Mouse (Mus musculus): Measurements from ENCODE around the gene Ppip5k1.
A peak's percentile ranks its signal among the peaks of the same experiment; 100 is the strongest.
"Not testable (repeated sequence)": the region's sequence is repeated elsewhere in the genome, so short reads cannot be mapped to it uniquely, and the experiment has no call there.

Ppip5k1 gene

GRCm38 (mm10) chr2:121354820-121355592, at the start of gene Ppip5k1:
Gene Ppip5k1, minus strand, starts transcription at chr2:121355396.
- DNase-seq (ENCODE audit: extremely low spot score, low read depth, low spot score), result peak; percentile 79

- no peak for DNase-seq (ENCODE audit: extremely low spot score, low read depth, low spot score)
These were observed 48.1 kb upstream of the Ppip5k1 start for GRCm38 (mm10) chr2:121403296-121403695.

DNA sequence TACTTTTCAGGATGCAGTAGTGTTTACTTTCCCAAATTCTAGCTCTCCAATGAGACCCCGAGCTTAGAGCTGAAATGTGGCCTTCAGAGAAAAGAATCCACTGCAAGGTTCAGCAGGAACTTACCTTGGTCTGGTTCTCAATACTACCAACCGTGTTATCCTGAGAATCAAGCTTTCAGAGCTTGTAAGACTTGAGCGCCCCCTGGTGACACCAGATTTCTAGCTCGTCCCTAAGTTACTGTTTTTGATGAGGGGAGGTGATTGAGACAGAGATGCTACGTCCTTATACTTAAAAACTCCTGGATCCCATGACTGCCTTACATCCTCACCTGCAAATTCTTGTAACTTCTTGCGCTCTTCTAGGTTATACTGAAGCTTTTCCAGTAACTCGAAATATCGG, 41.4 kb upstream of the Ppip5k1 start:
- peak; percentile 71 for DNase-seq (ENCODE audit: extremely low spot score, low read depth, low spot score)

DNA sequence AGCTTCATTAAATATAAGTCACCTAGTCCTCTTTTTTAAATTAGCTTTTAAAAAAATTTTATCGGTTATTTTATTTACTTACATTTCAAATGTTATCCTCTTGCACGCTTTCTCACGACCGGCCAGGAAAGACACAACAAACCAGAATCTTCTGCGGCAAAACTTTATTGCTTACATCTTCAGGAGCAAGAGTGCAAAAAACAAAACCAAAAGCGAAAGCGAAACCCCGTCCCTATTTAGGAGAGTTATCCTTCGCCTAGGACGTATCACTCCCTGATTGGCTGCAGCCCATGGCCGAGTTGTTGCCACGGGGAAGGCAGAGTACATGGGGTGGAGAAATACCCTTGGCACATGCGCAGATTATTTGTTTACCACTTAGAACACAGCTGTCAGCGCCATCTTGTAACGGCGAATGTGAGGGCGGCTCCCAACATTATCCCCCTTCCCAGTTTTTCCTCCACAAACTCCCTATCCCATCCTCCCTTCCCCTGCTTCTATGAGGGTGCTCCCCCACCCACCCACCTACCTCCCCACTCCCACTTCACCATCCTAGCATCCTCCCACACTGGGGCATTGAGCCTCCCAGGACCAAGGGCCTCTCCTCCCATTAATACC, 31.9 kb upstream of the Ppip5k1 start, which contains the start of gene Strc:
Gene Strc, minus strand, starts transcription at position 208 of the 615 bp plus-strand sequence.
- not testable (repeated sequence) for DNase-seq (ENCODE audit: extremely low spot score, low read depth, low spot score)

DNA sequence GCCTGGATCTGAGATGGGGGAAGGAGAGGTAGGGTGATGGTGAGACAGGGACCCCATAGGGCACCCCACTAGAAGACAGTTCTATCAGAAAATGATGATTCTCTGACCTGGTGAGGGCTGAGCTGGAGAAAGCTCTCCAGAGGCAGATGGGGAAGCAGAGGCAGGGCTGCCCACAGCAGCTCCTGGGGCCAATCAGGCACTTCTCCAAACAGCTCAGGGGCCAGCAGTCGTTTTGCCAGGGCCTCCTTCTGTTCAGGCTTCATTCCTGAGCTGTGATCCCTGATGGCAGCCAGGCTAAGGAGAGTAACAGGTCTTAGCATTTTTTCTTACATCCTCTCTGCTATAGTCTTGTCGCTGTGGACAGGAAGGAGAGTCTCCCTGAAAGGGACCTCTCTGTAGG, 19.6 kb upstream of the Ppip5k1 start:
- DNase-seq (ENCODE audit: extremely low spot score, low read depth, low spot score), result no peak

DNA sequence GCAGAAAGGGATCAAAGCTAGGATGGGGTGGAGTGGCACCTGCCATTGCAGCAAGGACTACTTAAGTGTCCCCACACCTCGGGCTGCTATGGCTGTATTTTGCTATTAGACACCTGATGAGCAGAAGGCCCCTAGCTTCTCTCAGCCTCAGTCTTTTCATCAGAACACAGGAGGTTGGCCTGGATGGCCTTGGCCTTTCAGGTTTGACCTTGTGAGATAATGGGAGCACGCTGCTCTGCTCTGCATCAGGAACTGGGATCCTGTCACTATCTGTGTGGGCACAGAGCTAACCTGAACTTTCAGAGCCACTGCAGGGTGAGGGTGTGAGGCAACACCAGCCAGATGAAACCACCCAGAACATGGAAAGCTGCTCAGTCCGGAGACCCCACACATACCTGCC, 17.1 kb upstream of the Ppip5k1 start:
- DNase-seq (ENCODE audit: extremely low spot score, low read depth, low spot score), result no peak

- DNase-seq (ENCODE audit: extremely low spot score, low read depth, low spot score), result no peak
These were observed 15.7 kb upstream of the Ppip5k1 start for GRCm38 (mm10) chr2:121370921-121371320.

DNA sequence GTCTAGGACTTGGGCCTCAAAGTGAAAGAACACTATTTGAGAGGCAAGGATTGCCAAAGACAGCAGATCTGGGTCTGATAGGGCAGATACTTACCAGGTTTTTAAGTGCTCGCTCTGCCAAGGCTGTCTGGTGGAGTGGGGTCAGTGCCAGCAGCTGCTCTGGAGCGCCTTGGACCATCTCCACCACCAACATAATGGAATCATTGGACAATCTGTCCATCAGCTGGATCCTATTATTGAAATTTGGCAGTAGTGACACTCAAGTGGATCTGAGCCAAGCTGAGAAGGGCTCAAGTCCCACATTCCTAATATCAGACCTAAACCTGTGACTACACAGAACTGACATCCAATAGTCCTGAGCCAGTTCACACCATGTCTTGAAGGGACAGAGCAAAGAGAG, 13.6 kb upstream of the Ppip5k1 start:
- DNase-seq (ENCODE audit: extremely low spot score, low read depth, low spot score), result no peak

DNA sequence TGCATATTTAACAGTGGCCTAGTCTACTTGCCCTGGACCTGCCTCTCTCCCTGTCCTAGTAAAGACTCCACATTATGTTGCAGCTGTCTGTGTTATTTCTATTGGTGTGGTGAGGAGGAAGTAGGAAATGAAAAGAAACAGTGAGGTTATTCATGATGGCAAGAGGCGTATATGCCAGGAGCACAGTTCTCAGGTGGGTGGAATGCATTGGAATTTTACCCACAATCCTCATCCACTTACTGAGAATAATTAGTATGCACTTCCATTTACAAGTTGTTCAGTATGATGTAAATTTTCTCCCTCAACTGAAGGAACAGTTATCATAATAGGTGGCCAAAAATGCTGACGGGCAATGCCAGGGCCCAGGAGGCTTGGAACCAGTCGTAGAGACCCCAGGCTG, 8.5 kb upstream of the Ppip5k1 start:
- DNase-seq (ENCODE audit: extremely low spot score, low read depth, low spot score), result no peak

GRCm38 (mm10) chr2:121359461-121359860, 4.3 kb upstream of the Ppip5k1 start:
- DNase-seq (ENCODE audit: extremely low spot score, low read depth, low spot score), result no peak

GRCm38 (mm10) chr2:121358381-121358780, 3.2 kb upstream of the Ppip5k1 start:
- no peak for DNase-seq (ENCODE audit: extremely low spot score, low read depth, low spot score)

DNA sequence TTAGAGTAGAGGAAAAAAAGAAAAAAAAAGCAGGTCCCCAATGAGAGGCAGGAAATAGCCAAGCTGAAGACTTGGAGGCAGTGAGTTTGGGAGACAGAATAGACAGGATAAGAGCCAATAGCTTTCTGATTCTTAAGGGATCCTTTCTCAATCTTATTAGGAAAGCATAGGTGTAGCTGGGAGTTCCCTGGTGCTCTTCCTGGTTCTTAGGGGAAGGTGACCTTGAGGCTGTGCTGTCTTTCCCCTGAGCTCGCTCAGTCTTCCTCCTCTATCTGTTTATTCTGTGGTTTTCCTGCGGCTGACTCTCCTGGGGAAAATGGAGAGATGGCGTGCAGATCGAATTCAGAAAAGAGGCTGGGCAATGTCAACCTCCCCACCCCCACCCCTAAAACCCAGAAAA, 2.8 kb upstream of the Ppip5k1 start:
- no peak for DNase-seq (ENCODE audit: extremely low spot score, low read depth, low spot score)

DNA sequence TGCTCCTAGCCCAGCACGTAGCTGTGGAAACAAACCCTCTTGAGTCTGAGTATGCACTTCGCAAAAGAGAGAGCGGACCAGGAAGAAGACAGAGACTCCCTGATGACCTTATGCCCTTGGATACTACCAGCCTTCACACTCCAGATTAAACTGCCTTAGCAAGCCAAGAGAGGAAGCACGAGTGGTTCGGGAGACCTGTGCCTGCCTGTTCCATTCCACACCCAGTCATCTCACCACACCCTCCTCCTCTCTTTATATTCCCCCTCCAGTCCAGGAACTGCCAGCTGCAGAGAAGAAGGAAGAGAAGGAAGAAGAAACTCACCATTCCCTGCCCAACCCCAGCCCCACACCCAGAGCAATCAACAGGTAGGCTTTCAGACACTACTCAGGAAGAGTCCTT, 2.3 kb upstream of the Ppip5k1 start, which contains the start of gene Ckmt1:
Gene Ckmt1, plus strand, starts transcription at position 221 of the 400 bp plus-strand sequence.
- DNase-seq (ENCODE audit: extremely low spot score, low read depth, low spot score), result no peak

DNA sequence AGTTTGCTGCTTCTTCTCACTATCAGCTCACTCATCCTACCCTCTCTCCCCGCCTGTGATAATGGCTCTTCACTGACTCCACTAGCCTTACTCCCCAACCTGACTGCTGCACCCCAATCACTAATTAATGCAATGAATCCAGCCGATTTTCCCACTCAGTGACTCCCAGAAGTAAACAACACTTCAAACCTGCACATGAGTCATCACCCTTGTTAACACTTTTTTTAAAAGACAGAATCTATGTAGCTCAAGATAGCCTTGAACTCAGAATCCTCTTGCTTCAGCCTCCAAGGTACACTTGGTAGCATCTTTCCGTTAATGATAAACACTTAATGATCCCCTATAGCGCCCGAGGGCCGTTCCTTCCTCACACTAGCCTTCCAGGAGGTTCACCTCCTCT, 818 bp downstream of the Ppip5k1 start:
- no peak for DNase-seq (ENCODE audit: extremely low spot score, low read depth, low spot score)

- DNase-seq (ENCODE audit: extremely low spot score, low read depth, low spot score), result no peak
These were observed 2.0 kb downstream of the Ppip5k1 start for GRCm38 (mm10) chr2:121353156-121353555.

DNA sequence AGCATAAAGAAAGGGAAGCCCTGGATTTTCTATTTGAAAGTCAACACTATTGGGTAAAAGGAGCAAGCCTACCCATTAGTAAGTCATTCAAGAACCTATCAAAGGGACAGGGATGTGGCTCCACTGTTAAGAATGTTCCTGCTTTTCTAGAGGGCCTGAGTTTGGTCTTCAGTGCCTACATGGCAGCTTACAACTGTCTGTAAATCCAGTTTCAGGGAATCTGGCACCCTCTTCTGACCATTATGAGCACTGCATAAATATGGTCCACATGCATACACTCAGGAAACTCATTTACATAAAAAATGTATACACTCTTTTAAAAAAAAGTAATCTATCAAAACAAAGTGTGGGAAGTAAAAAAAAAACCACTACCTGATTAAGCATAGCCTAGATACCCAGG, 16.1 kb downstream of the Ppip5k1 start:
- DNase-seq (ENCODE audit: extremely low spot score, low read depth, low spot score), result no peak

DNA sequence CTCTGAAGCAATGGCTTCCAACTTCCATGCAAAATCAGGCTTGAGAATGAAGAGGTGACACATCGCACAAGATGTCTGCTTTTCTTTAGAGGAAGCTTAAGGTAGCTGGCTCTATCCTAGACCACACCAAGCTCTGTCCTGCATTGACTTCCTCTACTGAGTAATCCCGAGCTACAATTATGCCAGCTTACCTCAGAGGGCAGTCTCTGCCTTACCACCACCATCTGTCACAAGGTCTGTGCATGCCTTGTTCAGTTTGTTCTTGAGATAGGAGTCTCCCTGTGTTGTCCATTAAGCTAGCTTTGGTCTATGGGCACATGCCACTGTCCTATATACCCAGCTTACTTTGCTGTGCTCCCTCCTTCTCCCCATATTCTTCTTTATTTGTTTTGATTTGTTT, 25.7 kb downstream of the Ppip5k1 start:
- no peak for DNase-seq (ENCODE audit: extremely low spot score, low read depth, low spot score)

DNA sequence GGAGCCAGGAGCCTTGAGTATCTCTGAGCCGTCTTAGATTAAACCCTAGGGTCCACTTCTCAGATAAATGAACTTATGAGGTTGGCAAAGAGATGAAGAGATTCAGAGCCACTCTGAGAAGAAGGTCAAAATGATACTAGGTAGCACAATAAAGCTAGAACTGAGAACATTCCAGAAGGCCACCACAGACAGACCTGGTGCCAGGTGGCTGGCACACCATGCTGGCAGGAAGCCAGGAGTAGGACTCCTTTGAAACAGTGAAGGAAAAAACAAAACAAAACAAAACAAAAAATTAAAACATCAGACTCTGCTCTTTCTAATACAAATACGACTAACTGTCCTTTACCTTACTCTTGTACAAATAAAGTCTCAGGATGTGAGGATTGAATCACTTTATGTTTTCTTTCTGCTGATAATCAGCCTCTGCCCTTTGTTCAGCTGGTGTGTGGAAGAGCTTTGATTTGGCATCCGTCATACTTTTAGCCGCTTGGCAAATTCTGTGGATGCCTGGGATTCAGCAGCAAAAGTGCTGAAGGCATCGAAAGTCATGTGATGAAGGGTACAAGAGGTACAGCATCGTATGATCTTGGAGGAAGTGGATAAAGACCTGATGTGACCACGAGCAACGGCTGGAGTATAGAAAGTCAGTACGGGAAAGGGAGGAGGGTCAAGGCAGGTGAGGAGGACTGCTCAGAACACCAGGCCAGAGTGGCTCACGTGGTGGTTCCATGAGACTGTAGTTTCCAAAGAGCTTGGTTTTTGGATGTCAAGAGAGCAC, 31.3 kb downstream of the Ppip5k1 start:
- DNase-seq (ENCODE audit: extremely low spot score, low read depth, low spot score), result no peak

DNA sequence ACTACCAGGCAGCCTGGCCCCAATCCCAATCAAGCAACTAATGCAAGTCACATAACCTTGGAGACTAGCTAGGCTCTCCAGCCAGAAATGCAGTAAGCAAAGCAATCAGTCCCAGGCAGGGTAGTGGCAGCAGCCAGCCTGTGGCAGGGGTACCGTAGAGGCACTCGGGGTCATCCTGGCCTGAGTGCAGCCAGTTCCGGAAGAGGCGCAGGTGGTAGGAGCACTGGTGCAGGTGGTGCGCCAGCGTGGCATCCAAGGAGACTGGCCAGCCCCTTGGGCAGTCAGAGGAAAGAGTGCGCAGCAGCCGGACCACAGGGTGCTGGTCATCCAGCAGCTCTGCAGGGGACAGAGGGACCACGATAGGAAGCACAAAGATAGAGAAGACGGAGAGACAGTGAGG, 32.2 kb downstream of the Ppip5k1 start:
- no peak for DNase-seq (ENCODE audit: extremely low spot score, low read depth, low spot score)

DNA sequence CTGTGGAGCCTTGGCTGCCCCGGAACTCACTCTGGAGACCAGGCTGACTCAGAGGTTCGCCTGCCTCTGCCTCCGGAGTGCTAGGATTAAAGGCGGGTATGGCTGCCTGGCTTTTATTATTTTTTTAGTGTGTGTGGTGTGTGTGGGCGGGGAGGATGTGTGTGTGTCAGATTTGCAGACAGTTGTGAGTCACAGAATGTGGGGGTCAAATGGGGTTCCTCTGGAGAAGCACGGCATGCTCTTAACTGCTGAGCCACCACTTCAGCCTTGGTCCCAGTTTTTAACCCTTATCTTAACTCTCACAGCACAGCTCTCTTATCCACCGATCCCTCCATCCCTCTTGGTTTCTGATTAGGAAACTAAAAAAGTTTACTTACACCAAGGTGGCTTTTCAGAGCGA, 38.9 kb downstream of the Ppip5k1 start:
- DNase-seq (ENCODE audit: extremely low spot score, low read depth, low spot score), result no peak

- no peak for DNase-seq (ENCODE audit: extremely low spot score, low read depth, low spot score)
These were observed 46.2 kb downstream of the Ppip5k1 start for GRCm38 (mm10) chr2:121308997-121309416.

DNA sequence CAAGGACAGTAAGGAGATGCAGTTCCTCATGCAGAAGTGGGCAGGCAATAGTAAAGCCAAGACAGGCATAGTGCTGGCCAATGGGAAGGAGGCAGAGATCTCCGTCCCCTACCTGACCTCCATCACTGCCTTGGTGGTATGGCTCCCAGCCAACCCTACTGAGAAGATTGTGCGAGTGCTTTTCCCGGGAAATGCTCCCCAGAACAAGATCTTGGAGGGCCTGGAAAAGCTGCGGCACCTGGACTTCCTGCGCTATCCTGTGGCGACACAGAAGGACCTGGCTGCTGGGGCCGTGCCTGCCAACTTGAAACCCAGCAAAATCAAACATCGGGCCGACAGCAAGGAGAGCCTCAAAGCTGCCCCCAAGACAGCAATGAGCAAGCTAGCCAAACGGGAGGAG, 55.2 kb downstream of the Ppip5k1 start:
- DNase-seq (ENCODE audit: extremely low spot score, low read depth, low spot score), result no peak

All from hindlimb bud, embryonic 11.5 days (tissue).